Mouse (Mus musculus): ENCODE measurements around the gene Cmip. TPM values are rescaled to one million over a fixed set of nuclear protein-coding genes. Genes with fewer than 3 reads are reported as not detected.

The Cmip gene
- polyA plus RNA-seq, 1 experiment: 31.0 TPM

GRCm38 (mm10) chr8:117494874-117495273 lies 238.0 kb downstream of the Cmip start:
- TF ChIP-seq POLR2A (IDR thresholded peaks at IDR 0.05; ENCODE audit: low read depth, low read length) (no peak), CTCF (IDR thresholded peaks at IDR 0.05; ENCODE audit: borderline replicate concordance, insufficient read depth, low read length) (no peak)
- Histone ChIP-seq H3K4me3 (ENCODE audit: insufficient read depth, low read length) (no peak overlapping the region), H3K27ac (ENCODE audit: insufficient read depth, low read length) (no peak overlapping the region), H3K4me1 (ENCODE audit: control insufficient read depth, insufficient read depth, low read length) (no peaks in the 10 kb centered on the region)

GRCm38 (mm10) chr8:117498179-117498914 lies 241.5 kb downstream of the Cmip start, which contains the start of gene Plcg2:
Gene Plcg2 (plus strand): TSS chr8:117498291.
- no peak within 1 kb of the TSS for H3K27ac ChIP-seq (ENCODE audit: insufficient read depth, low read length)
- TF ChIP-seq CTCF (IDR thresholded peaks at IDR 0.05; ENCODE audit: borderline replicate concordance, insufficient read depth, low read length) (no peak), POLR2A (IDR thresholded peaks at IDR 0.05; ENCODE audit: low read depth, low read length) (no peak)
- no peaks in the 10 kb centered on the region for H3K4me1 ChIP-seq (ENCODE audit: control insufficient read depth, insufficient read depth, low read length)
- peak within 1 kb of the TSS; percentile 69 for H3K4me3 ChIP-seq (ENCODE audit: insufficient read depth, low read length)

GRCm38 (mm10) chr8:117498915-117499540 lies 242.2 kb downstream of the Cmip start:
- peak overlapping the region; percentile 69 for H3K4me3 ChIP-seq (ENCODE audit: insufficient read depth, low read length)
- TF ChIP-seq POLR2A (IDR thresholded peaks at IDR 0.05; ENCODE audit: low read depth, low read length) (no peak), CTCF (IDR thresholded peaks at IDR 0.05; ENCODE audit: borderline replicate concordance, insufficient read depth, low read length) (no peak)
- no peak overlapping the region for H3K27ac ChIP-seq (ENCODE audit: insufficient read depth, low read length)
- H3K4me1 ChIP-seq (ENCODE audit: control insufficient read depth, insufficient read depth, low read length): no peaks in the 10 kb centered on the region

- Histone ChIP-seq H3K27ac (ENCODE audit: insufficient read depth, low read length) (no peak overlapping the region), H3K4me3 (ENCODE audit: insufficient read depth, low read length) (no peak overlapping the region), H3K4me1 (ENCODE audit: control insufficient read depth, insufficient read depth, low read length) (no peaks in the 10 kb centered on the region)
- no peak for TF ChIP-seq CTCF (IDR thresholded peaks at IDR 0.05; ENCODE audit: borderline replicate concordance, insufficient read depth, low read length)
- TF ChIP-seq POLR2A (IDR thresholded peaks at IDR 0.05; ENCODE audit: low read depth, low read length): no peak
Observed at GRCm38 (mm10) chr8:117500232-117500823, 243.5 kb downstream of the Cmip start.

GRCm38 (mm10) chr8:117501323-117501722 lies 244.5 kb downstream of the Cmip start:
- no peak overlapping the region for H3K4me3 ChIP-seq (ENCODE audit: insufficient read depth, low read length)
- no peak for TF ChIP-seq CTCF (IDR thresholded peaks at IDR 0.05; ENCODE audit: borderline replicate concordance, insufficient read depth, low read length)
- TF ChIP-seq POLR2A (IDR thresholded peaks at IDR 0.05; ENCODE audit: low read depth, low read length): no peak

GRCm38 (mm10) chr8:117503405-117504069 lies 246.7 kb downstream of the Cmip start:
- no peak for TF ChIP-seq CTCF (IDR thresholded peaks at IDR 0.05; ENCODE audit: borderline replicate concordance, insufficient read depth, low read length)
- no peak for TF ChIP-seq POLR2A (IDR thresholded peaks at IDR 0.05; ENCODE audit: low read depth, low read length)
- H3K4me1 ChIP-seq (ENCODE audit: control insufficient read depth, insufficient read depth, low read length): no peaks in the 10 kb centered on the region
- H3K4me3 ChIP-seq (ENCODE audit: insufficient read depth, low read length): no peak overlapping the region
- no peak overlapping the region for H3K27ac ChIP-seq (ENCODE audit: insufficient read depth, low read length)

More at GRCm38 (mm10) chr8:117501323-117501722, 244.5 kb downstream of the Cmip start:
- Histone ChIP-seq H3K27ac (ENCODE audit: insufficient read depth, low read length) (no peak overlapping the region), H3K4me1 (ENCODE audit: control insufficient read depth, insufficient read depth, low read length) (no peaks in the 10 kb centered on the region)

GRCm38 (mm10) chr8:117507703-117508102 lies 250.8 kb downstream of the Cmip start:
- no peak for TF ChIP-seq CTCF (IDR thresholded peaks at IDR 0.05; ENCODE audit: borderline replicate concordance, insufficient read depth, low read length)
- TF ChIP-seq POLR2A (IDR thresholded peaks at IDR 0.05; ENCODE audit: low read depth, low read length): no peak

More at GRCm38 (mm10) chr8:117507703-117508102, 250.8 kb downstream of the Cmip start:
- H3K27ac ChIP-seq (ENCODE audit: insufficient read depth, low read length): no peak overlapping the region
- H3K4me1 ChIP-seq (ENCODE audit: control insufficient read depth, insufficient read depth, low read length): no peaks in the 10 kb centered on the region
- H3K4me3 ChIP-seq (ENCODE audit: insufficient read depth, low read length): no peak overlapping the region

Other genes starting within 250 kb of the Cmip start
- gene Pkd1l2, start 174.6 kb upstream of the Cmip start, polyA plus RNA-seq (2011; ENCODE audit: insufficient read length, low read depth, missing spikeins): not detected in 2 replicates
- gene Bco1, start 161.2 kb upstream of the Cmip start, polyA plus RNA-seq (2011; ENCODE audit: insufficient read length, low read depth, missing spikeins): 0.22 TPM in 1 of 2 replicates, not detected in the other
- gene Gan, start 98.9 kb upstream of the Cmip start, polyA plus RNA-seq (2011; ENCODE audit: insufficient read length, low read depth, missing spikeins): 11.6 and 12.0 TPM in 2 replicates
- 2.6 and 3.2 TPM in 2 replicates for gene Plcg2, start 241.2 kb downstream of the Cmip start, polyA plus RNA-seq (2011; ENCODE audit: insufficient read length, low read depth, missing spikeins)